Comparison of ENCODE assay signal across 10 mouse cellular contexts in the genomic region with DNA sequence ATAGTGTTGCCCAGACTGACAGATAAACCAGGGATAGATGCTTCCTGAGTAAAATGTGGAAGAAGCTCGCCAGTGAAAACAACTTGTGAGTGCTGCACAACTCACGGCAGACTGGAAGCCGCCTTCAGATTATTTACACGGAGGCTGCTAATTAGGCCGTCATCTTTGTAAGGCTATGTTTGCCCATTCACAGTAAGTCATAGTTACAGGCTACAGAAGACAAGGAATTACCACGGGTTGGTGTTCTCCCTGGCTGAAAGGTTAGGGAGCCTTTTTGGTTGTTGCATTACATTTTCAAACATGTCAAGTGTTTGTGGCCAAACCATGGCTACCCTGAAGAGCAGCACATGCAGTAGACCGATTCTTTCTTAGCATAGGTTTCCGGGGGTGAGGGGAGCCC. TPM values are rescaled to one million over a fixed set of nuclear protein-coding genes. Genes with fewer than 3 reads are reported as not detected.
DNase-seq lines count a peak whose midpoint lies in the region; ATAC-seq and TF ChIP-seq lines count a peak whose summit lies in the region.
"Had no signal": no experiment of that assay in that cellular context is flagged by ENCODE, and none has a peak within 500 bp of the region (broad histone marks: within the 10 kb centered on the region; RNA-seq: fewer than 3 reads in every experiment).

No protein-coding gene starts in this region.

- no peaks in the 10 kb centered on the region for H3K9me3 ChIP-seq in kidney, embryonic 15.5 days (replicated peaks)
- no peaks in the 10 kb centered on the region for H3K9me3 ChIP-seq in E14TG2a.4 (ENCODE audit: low read length)
- H3K9me3 ChIP-seq in embryonic facial prominence, embryonic 10.5 days = no peaks in the 10 kb centered on the region
- no peaks in the 10 kb centered on the region for H3K9me3 ChIP-seq in intestine, embryonic 16.5 days (ENCODE audit: control insufficient read depth, low read length)

- H3K4me2 ChIP-seq in kidney, embryonic 15.5 days = peak overlapping the region; percentile 89
- H3K4me2 ChIP-seq in intestine, embryonic 16.5 days (ENCODE audit: low read depth, low read length) = peak overlapping the region; percentile 75

- no peak for DNase-seq in kidney, postnatal 14 days
- DNase-seq in embryonic facial prominence, embryonic 10.5 days (ENCODE audit: low spot score) = no peak
- DNase-seq in thymus, adult 18-20 months = no peak
- DNase-seq in thymus, postnatal 10 days (ENCODE audit: low spot score in 2 of 2) = no peak
- DNase-seq: layer of hippocampus, postnatal 36 days; lung, postnatal 4 days had no signal

- H3K36me3 ChIP-seq in kidney, embryonic 15.5 days = 0 out of 2 replicates have a peak, but pooled peaks cover 3% of the 10 kb centered on the region
- H3K36me3 ChIP-seq in E14TG2a.4 (ENCODE audit: insufficient read depth, low read length) = 0 out of 2 replicates have a peak, but pooled peaks cover 8% of the 10 kb centered on the region
- peaks cover 9% of the 10 kb centered on the region for H3K36me3 ChIP-seq in embryonic facial prominence, embryonic 10.5 days (replicated peaks)
- H3K36me3 ChIP-seq in intestine, embryonic 16.5 days (ENCODE audit: control insufficient read depth, insufficient read depth, low read length) = no peaks in the 10 kb centered on the region

- peaks cover 18% of the 10 kb centered on the region for H3K4me1 ChIP-seq in kidney, embryonic 15.5 days
- peaks cover 29% of the 10 kb centered on the region for H3K4me1 ChIP-seq in E14TG2a.4 (replicated peaks; ENCODE audit: low read depth, low read length)
- H3K4me1 ChIP-seq in embryonic facial prominence, embryonic 10.5 days = peaks cover 24% of the 10 kb centered on the region
- 0 out of 2 replicates have a peak, but pooled peaks cover 3% of the 10 kb centered on the region for H3K4me1 ChIP-seq in intestine, embryonic 16.5 days (ENCODE audit: control insufficient read depth, insufficient read depth, low read length)

- peak overlapping the region; percentile 100; the same call in 1 of the 2 replicates for H3K4me3 ChIP-seq in kidney, embryonic 15.5 days (replicated peaks)
- peak overlapping the region; percentile 90; the same call in 1 of the 2 replicates for H3K4me3 ChIP-seq in E14TG2a.4 (replicated peaks; ENCODE audit: low read length)
- H3K4me3 ChIP-seq in embryonic facial prominence, embryonic 10.5 days = peak overlapping the region; percentile 97
- no peak overlapping the region for H3K4me3 ChIP-seq in intestine, embryonic 16.5 days (ENCODE audit: low read length)

- no peak overlapping the region for H3K9ac ChIP-seq in kidney, embryonic 15.5 days
- no peak overlapping the region for H3K9ac ChIP-seq in intestine, embryonic 16.5 days (ENCODE audit: low read depth, low read length)

- H3K27me3 ChIP-seq in kidney, embryonic 15.5 days = no peaks in the 10 kb centered on the region
- H3K27me3 ChIP-seq in E14TG2a.4 (ENCODE audit: insufficient read depth, low read length) = peaks cover 6% of the 10 kb centered on the region
- no peaks in the 10 kb centered on the region for H3K27me3 ChIP-seq in embryonic facial prominence, embryonic 10.5 days (replicated peaks; ENCODE audit: low read depth, poor library complexity, severe bottlenecking)
- no peaks in the 10 kb centered on the region for H3K27me3 ChIP-seq in intestine, embryonic 16.5 days (replicated peaks; ENCODE audit: control insufficient read depth, insufficient read depth, low read length)

- no peak overlapping the region for H3K27ac ChIP-seq in kidney, embryonic 15.5 days
- H3K27ac ChIP-seq in embryonic facial prominence, embryonic 10.5 days (replicated peaks) = no peak overlapping the region
- H3K27ac ChIP-seq in intestine, embryonic 16.5 days (ENCODE audit: low read length) = no peak overlapping the region

- ATAC-seq in kidney, embryonic 15.5 days (replicated peaks; ENCODE audit: low FRiP score) = no peak
- no peak for ATAC-seq in intestine, embryonic 16.5 days
- ATAC-seq: activated CD4-positive, CD25-positive, alpha-beta regulatory T cell, adult 4 months had no signal

- WGBS in kidney, embryonic 15.5 days = 50% methylated on average over 8 of the region's 8 CpGs
- 57% methylated on average over 8 of the region's 8 CpGs for WGBS in embryonic facial prominence, embryonic 10.5 days
- 46% methylated on average over 8 of the region's 8 CpGs for WGBS in intestine, embryonic 16.5 days

- TF ChIP-seq CTCF in E14TG2a.4 (conservative IDR thresholded peaks at IDR 0.05; ENCODE audit: low read length) = no peak

RNA-seq across cellular contexts. Expression of a gene that starts 1.3 kb away (rescaled TPM):
- 97.9 and 103 TPM in 2 replicates for polyA plus RNA-seq in kidney, embryonic 15.5 days (2015; fragmentation: Nextera tagmentation; extraction: Ambion mirVana)
- polyA plus RNA-seq in embryonic facial prominence, embryonic 10.5 days (2016; fragmentation: Nextera tagmentation; extraction: Ambion mirVana) = 174 and 198 TPM in 2 replicates
- 97.7 and 98.1 TPM in 2 replicates for polyA plus RNA-seq in intestine, embryonic 16.5 days (2015; fragmentation: Nextera tagmentation; extraction: Ambion mirVana)
